Comparison of ENCODE assay signal across 8 mouse cellular contexts in the genomic region with DNA sequence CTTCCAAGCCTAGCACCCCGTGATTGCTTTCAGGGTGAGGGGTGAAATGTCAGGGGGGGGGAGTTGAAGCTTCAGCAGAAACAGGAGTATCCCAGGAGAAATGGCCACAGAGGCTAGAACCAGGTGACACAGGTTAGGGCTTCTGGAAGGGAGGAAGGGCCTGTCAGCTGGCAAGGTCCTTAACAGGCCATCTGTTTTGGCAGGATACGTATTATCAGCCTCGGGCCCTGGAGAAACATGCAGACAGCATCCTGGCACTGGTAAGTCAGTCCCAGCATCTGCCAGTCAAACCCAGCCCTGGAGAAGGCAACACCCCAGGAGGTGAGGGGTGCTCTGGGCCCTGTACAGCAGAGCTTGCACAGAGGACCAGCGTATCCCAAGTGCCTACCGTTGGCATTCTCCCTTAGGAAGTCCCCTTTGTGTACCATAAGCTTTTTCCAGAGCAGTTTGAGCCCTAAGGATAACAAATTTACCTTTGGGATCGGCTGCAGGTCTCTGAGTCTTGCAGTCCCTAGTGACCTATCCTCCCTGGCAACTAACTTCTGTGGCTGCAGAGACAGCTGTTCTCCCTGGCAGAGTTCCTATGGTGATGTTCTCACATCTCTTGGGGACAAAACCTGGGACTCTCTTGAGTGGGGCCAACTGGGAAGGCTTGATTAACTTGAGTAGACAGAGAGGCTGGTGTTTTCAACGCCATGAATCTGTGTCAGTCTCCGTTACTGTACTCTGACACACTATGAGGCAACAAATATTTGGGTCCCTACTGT. TPM values are rescaled to one million over a fixed set of nuclear protein-coding genes. Genes with fewer than 3 reads are reported as not detected.
DNase-seq lines count a peak whose midpoint lies in the region; ATAC-seq and TF ChIP-seq lines count a peak whose summit lies in the region.

No protein-coding gene starts in this region.

- no peak for TF ChIP-seq POLR2A in thymus, adult 2 months (IDR thresholded peaks at IDR 0.05; ENCODE audit: control insufficient read depth, extremely low read depth, insufficient read depth, low read length, poor library complexity)

- peak; percentile 16; the same call in 1 of the 2 replicates for ATAC-seq in common myeloid progenitor, adult 5-6 weeks (replicated peaks; ENCODE audit: low read depth, poor library complexity, severe bottlenecking)
- no peak for ATAC-seq in heart, embryonic 15.5 days (replicated peaks; ENCODE audit: insufficient number of reproducible peaks, insufficient read depth, low FRiP score, low read depth)
- peak; percentile 41 for ATAC-seq in liver, postnatal 0 days
- ATAC-seq in stomach, postnatal 0 days (ENCODE audit: low FRiP score, low TSS enrichment), result no peak

- H3K9ac ChIP-seq in heart, embryonic 15.5 days, result peak overlapping the region; percentile 82
- H3K9ac ChIP-seq in liver, postnatal 0 days (replicated peaks), result peak overlapping the region; percentile 90
- H3K9ac ChIP-seq in stomach, postnatal 0 days (ENCODE audit: low read length), result peak overlapping the region; percentile 90

- no peak overlapping the region for H3K27ac ChIP-seq in thymus, adult 2 months (ENCODE audit: control insufficient read depth, insufficient read depth, low read length)
- H3K27ac ChIP-seq in heart, embryonic 15.5 days, result peak overlapping the region; percentile 95
- H3K27ac ChIP-seq in liver, postnatal 0 days (ENCODE audit: low read depth), result peak overlapping the region; percentile 96
- H3K27ac ChIP-seq in stomach, postnatal 0 days (replicated peaks), result peak overlapping the region; percentile 98; the same call in 1 of the 2 replicates

- peaks cover 9% of the 10 kb centered on the region for H3K4me1 ChIP-seq in thymus, adult 2 months (replicated peaks; ENCODE audit: control insufficient read depth, insufficient read depth, low read length)
- H3K4me1 ChIP-seq in heart, embryonic 15.5 days (replicated peaks), result peaks cover 11% of the 10 kb centered on the region
- peaks cover 13% of the 10 kb centered on the region for H3K4me1 ChIP-seq in liver, postnatal 0 days (ENCODE audit: insufficient read depth)
- H3K4me1 ChIP-seq in stomach, postnatal 0 days (replicated peaks; ENCODE audit: control insufficient read depth, insufficient read depth), result peaks cover 3% of the 10 kb centered on the region; the same call in 1 of the 2 replicates

- peaks cover 18% of the 10 kb centered on the region for H3K36me3 ChIP-seq in thymus, adult 2 months (ENCODE audit: control insufficient read depth, insufficient read depth, low read length)
- peaks cover 35% of the 10 kb centered on the region for H3K36me3 ChIP-seq in heart, embryonic 15.5 days
- peaks cover 30% of the 10 kb centered on the region for H3K36me3 ChIP-seq in liver, postnatal 0 days (replicated peaks; ENCODE audit: insufficient read depth, low read length)
- H3K36me3 ChIP-seq in stomach, postnatal 0 days (ENCODE audit: control insufficient read depth, insufficient read depth, low read length), result peaks cover 11% of the 10 kb centered on the region

- TF ChIP-seq EP300 in liver, postnatal 0 days (IDR thresholded peaks at IDR 0.05; ENCODE audit: low read depth), result peak; percentile 88
- TF ChIP-seq EP300 in stomach, postnatal 0 days (optimal IDR thresholded peaks at IDR 0.05), result no peak

- H3K4me3 ChIP-seq in thymus, adult 2 months (ENCODE audit: control insufficient read depth, insufficient read depth, low read length), result peak overlapping the region; percentile 5; the same call in 1 of the 2 replicates
- peak overlapping the region; percentile 59 for H3K4me3 ChIP-seq in heart, embryonic 15.5 days
- H3K4me3 ChIP-seq in liver, postnatal 0 days (ENCODE audit: low read depth, low read length), result peak overlapping the region; percentile 73
- peak overlapping the region; percentile 70 for H3K4me3 ChIP-seq in stomach, postnatal 0 days (ENCODE audit: low read depth, low read length)

- peak overlapping the region; percentile 74 for H3K4me2 ChIP-seq in heart, embryonic 15.5 days
- peak overlapping the region; percentile 87 for H3K4me2 ChIP-seq in liver, postnatal 0 days (ENCODE audit: low read depth, low read length)
- H3K4me2 ChIP-seq in stomach, postnatal 0 days (replicated peaks; ENCODE audit: low read depth), result peak overlapping the region; percentile 73

- WGBS in thymus, adult 2 months, result 71% methylated on average over 8 of the region's 8 CpGs
- WGBS in heart, embryonic 15.5 days, result 55% methylated on average over 8 of the region's 8 CpGs
- 56% methylated on average over 8 of the region's 8 CpGs for WGBS in liver, postnatal 0 days (ENCODE audit: insufficient replicate concordance)
- WGBS in stomach, postnatal 0 days, result 57% methylated on average over 8 of the region's 8 CpGs

- H3K9me3 ChIP-seq in heart, embryonic 15.5 days (replicated peaks), result no peaks in the 10 kb centered on the region
- no peaks in the 10 kb centered on the region for H3K9me3 ChIP-seq in liver, postnatal 0 days (ENCODE audit: low read length)
- H3K9me3 ChIP-seq in stomach, postnatal 0 days (ENCODE audit: control insufficient read depth, low read length), result no peaks in the 10 kb centered on the region

- DNase-seq in thymus, adult 2 months, result no peak
- no peak for DNase-seq in thymus, postnatal 25 days
- DNase-seq in liver, postnatal 0 days, result peak; percentile 51
- no peak for DNase-seq in stomach, postnatal 0 days (ENCODE audit: low spot score)
- DNase-seq in right cerebral cortex, adult 2 months (ENCODE audit: low spot score in 2 of 2), result no peak
- no peak for DNase-seq in ovary, postnatal 10 days (ENCODE audit: low spot score)

- TF ChIP-seq CTCF in thymus, adult 2 months (IDR thresholded peaks at IDR 0.05; ENCODE audit: borderline replicate concordance, control insufficient read depth, extremely low read depth, insufficient read depth, low read length, poor library complexity), result no peak
- TF ChIP-seq CTCF in liver, postnatal 0 days (IDR thresholded peaks at IDR 0.05; ENCODE audit: low read depth), result no peak
- no peak for TF ChIP-seq CTCF in stomach, postnatal 0 days (IDR thresholded peaks at IDR 0.05; ENCODE audit: low read depth)

- no peaks in the 10 kb centered on the region for H3K27me3 ChIP-seq in thymus, adult 2 months (ENCODE audit: control insufficient read depth, insufficient read depth, low read length)
- no peaks in the 10 kb centered on the region for H3K27me3 ChIP-seq in heart, embryonic 15.5 days
- no peaks in the 10 kb centered on the region for H3K27me3 ChIP-seq in liver, postnatal 0 days (ENCODE audit: insufficient read depth, low read length)
- no peaks in the 10 kb centered on the region for H3K27me3 ChIP-seq in stomach, postnatal 0 days (ENCODE audit: control insufficient read depth, insufficient read depth, low read length)

RNA-seq across cellular contexts. Expression of a gene that starts 1.3 kb away (rescaled TPM):
- polyA plus RNA-seq in thymus, adult 2 months (2012; rRNA removed), result 191 and 202 TPM in 2 replicates
- 33.1 and 38.8 TPM in 2 replicates for total RNA-seq in common myeloid progenitor, adult 5-6 weeks (2017)
- polyA plus RNA-seq in heart, embryonic 15.5 days (2015; fragmentation: Nextera tagmentation; extraction: Ambion mirVana), result 64.7 and 80.1 TPM in 2 replicates
- 47.3 and 49.3 TPM in 2 replicates for polyA plus RNA-seq in liver, postnatal 0 days (2015; fragmentation: Nextera tagmentation; extraction: Ambion mirVana)
- 74.2 and 75.0 TPM in 2 replicates for polyA plus RNA-seq in stomach, postnatal 0 days (2015; fragmentation: Nextera tagmentation; extraction: Ambion mirVana)

RNA-seq across cellular contexts. Expression of a gene that starts 4.9 kb away (rescaled TPM):
- polyA plus RNA-seq in thymus, adult 2 months (2012; rRNA removed), result 0.66 and 1.3 TPM in 2 replicates
- total RNA-seq in common myeloid progenitor, adult 5-6 weeks (2017), result not detected in 2 replicates
- 0.16 and 0.29 TPM in 2 replicates for polyA plus RNA-seq in heart, embryonic 15.5 days (2015; fragmentation: Nextera tagmentation; extraction: Ambion mirVana)
- polyA plus RNA-seq in liver, postnatal 0 days (2015; fragmentation: Nextera tagmentation; extraction: Ambion mirVana), result 4.0 and 5.3 TPM in 2 replicates
- 0.13 TPM in 1 of 2 replicates, not detected in the other for polyA plus RNA-seq in stomach, postnatal 0 days (2015; fragmentation: Nextera tagmentation; extraction: Ambion mirVana)

RNA-seq across cellular contexts. Expression of a gene that starts 12.5 kb away (rescaled TPM):
- polyA plus RNA-seq in thymus, adult 2 months (2012; rRNA removed), result 0.59 and 1.5 TPM in 2 replicates
- total RNA-seq in common myeloid progenitor, adult 5-6 weeks (2017), result not detected in 2 replicates
- 2.2 and 2.4 TPM in 2 replicates for polyA plus RNA-seq in heart, embryonic 15.5 days (2015; fragmentation: Nextera tagmentation; extraction: Ambion mirVana)
- polyA plus RNA-seq in liver, postnatal 0 days (2015; fragmentation: Nextera tagmentation; extraction: Ambion mirVana), result 0.54 and 0.60 TPM in 2 replicates
- 7.1 and 7.7 TPM in 2 replicates for polyA plus RNA-seq in stomach, postnatal 0 days (2015; fragmentation: Nextera tagmentation; extraction: Ambion mirVana)

RNA-seq across cellular contexts. Expression of a gene that starts 13.6 kb away (rescaled TPM):
- 2.3 and 3.4 TPM in 2 replicates for polyA plus RNA-seq in thymus, adult 2 months (2012; rRNA removed)
- total RNA-seq in common myeloid progenitor, adult 5-6 weeks (2017), result not detected in 2 replicates
- 0.29 and 0.31 TPM in 2 replicates for polyA plus RNA-seq in heart, embryonic 15.5 days (2015; fragmentation: Nextera tagmentation; extraction: Ambion mirVana)
- 0.19 TPM in 1 of 2 replicates, not detected in the other for polyA plus RNA-seq in liver, postnatal 0 days (2015; fragmentation: Nextera tagmentation; extraction: Ambion mirVana)
- polyA plus RNA-seq in stomach, postnatal 0 days (2015; fragmentation: Nextera tagmentation; extraction: Ambion mirVana), result 109 and 113 TPM in 2 replicates

RNA-seq across cellular contexts. Expression of a gene that starts 17.7 kb away (rescaled TPM):
- polyA plus RNA-seq in thymus, adult 2 months (2012; rRNA removed), result 0.27 TPM in 1 of 2 replicates, not detected in the other
- total RNA-seq in common myeloid progenitor, adult 5-6 weeks (2017), result not detected in 2 replicates
- 0.41 TPM in 1 of 2 replicates, not detected in the other for polyA plus RNA-seq in heart, embryonic 15.5 days (2015; fragmentation: Nextera tagmentation; extraction: Ambion mirVana)
- polyA plus RNA-seq in liver, postnatal 0 days (2015; fragmentation: Nextera tagmentation; extraction: Ambion mirVana), result not detected in 2 replicates
- not detected in 2 replicates for polyA plus RNA-seq in stomach, postnatal 0 days (2015; fragmentation: Nextera tagmentation; extraction: Ambion mirVana)

Comparison
In these comparisons a context has a peak if more than half of its experiments do, and no peak if none do; other contexts are left out.
1. H3K4me3 ChIP-seq: peak in every context shown above with its lines; median percentile 73 in liver, postnatal 0 days; 70 in stomach, postnatal 0 days; 59 in heart, embryonic 15.5 days; 5 in thymus, adult 2 months.
2. ATAC-seq: peak in common myeloid progenitor, adult 5-6 weeks (single experiment) and liver, postnatal 0 days (single experiment); none in heart, embryonic 15.5 days (single experiment) and stomach, postnatal 0 days (single experiment).
3. Peak in every context shown above with its lines, with median percentiles within 50 percentile points of each other: H3K4me2 ChIP-seq and H3K9ac ChIP-seq.